Mouse (Mus musculus): ENCODE results near the gene Sorl1.

GRCm38 (mm10) chr9:41983286-41983685, 140.8 kb downstream of the Sorl1 start:
- no peak for TF ChIP-seq CTCF (IDR thresholded peaks at IDR 0.05; ENCODE audit: low read depth)
- no peak for TF ChIP-seq EP300 (IDR thresholded peaks at IDR 0.05; ENCODE audit: low read depth)
